Mouse (Mus musculus) brain, adult 2 months (tissue): ENCODE data around the gene Zmynd8.

Source experiments
- DNase-seq: peaks from one replicate; pipeline ENCODE4 v3.0.0; 2011; ENCODE audit warnings: low read depth, low spot score

The Zmynd8 gene

GRCm38 (mm10) chr2:165838606-165839316 lies 60.1 kb downstream of the Zmynd8 start:
- DNase-seq, result peak; percentile 37

- DNase-seq, result no peak
Observed at GRCm38 (mm10) chr2:165834601-165835000, 64.2 kb downstream of the Zmynd8 start.

GRCm38 (mm10) chr2:165833468-165833867 lies 65.3 kb downstream of the Zmynd8 start:
- no peak for DNase-seq

GRCm38 (mm10) chr2:165832720-165833119 lies 66.1 kb downstream of the Zmynd8 start:
- DNase-seq, result no peak

GRCm38 (mm10) chr2:165832295-165832694 lies 66.5 kb downstream of the Zmynd8 start:
- peak; percentile 62 for DNase-seq

GRCm38 (mm10) chr2:165831637-165832289 lies 67.1 kb downstream of the Zmynd8 start:
- DNase-seq, result no peak

GRCm38 (mm10) chr2:165828770-165829169 lies 70.0 kb downstream of the Zmynd8 start:
- DNase-seq, result no peak

GRCm38 (mm10) chr2:165825964-165826712 lies 72.7 kb downstream of the Zmynd8 start:
- DNase-seq, result peak; percentile 95

GRCm38 (mm10) chr2:165825261-165825900 lies 73.4 kb downstream of the Zmynd8 start:
- no peak for DNase-seq

- DNase-seq, result no peak
Observed at GRCm38 (mm10) chr2:165824826-165825225, 74.0 kb downstream of the Zmynd8 start.

- DNase-seq, result peak; percentile 54
Observed at GRCm38 (mm10) chr2:165822478-165822877, 76.3 kb downstream of the Zmynd8 start.

GRCm38 (mm10) chr2:165821671-165822070 lies 77.1 kb downstream of the Zmynd8 start:
- DNase-seq, result no peak

GRCm38 (mm10) chr2:165820504-165821095 lies 78.2 kb downstream of the Zmynd8 start:
- DNase-seq, result no peak

GRCm38 (mm10) chr2:165820073-165820472 lies 78.7 kb downstream of the Zmynd8 start:
- no peak for DNase-seq

GRCm38 (mm10) chr2:165818985-165819948 lies 79.5 kb downstream of the Zmynd8 start:
- peak; percentile 89 for DNase-seq

GRCm38 (mm10) chr2:165818570-165818969 lies 80.2 kb downstream of the Zmynd8 start:
- DNase-seq, result no peak

- peak; percentile 81 for DNase-seq
Observed at GRCm38 (mm10) chr2:165817437-165817836, 81.4 kb downstream of the Zmynd8 start.

- no peak for DNase-seq
Observed at GRCm38 (mm10) chr2:165815103-165815880, 83.5 kb downstream of the Zmynd8 start.

- DNase-seq, result no peak
Observed at GRCm38 (mm10) chr2:165812889-165813288, 85.9 kb downstream of the Zmynd8 start.

GRCm38 (mm10) chr2:165811536-165811935 lies 87.3 kb downstream of the Zmynd8 start:
- DNase-seq, result peak; percentile 74
